Mouse (Mus musculus): ENCODE measurements around the gene Cmtr2. TPM values are rescaled to one million over a fixed set of nuclear protein-coding genes. Genes with fewer than 3 reads are reported as not detected.
A peak's percentile ranks its signal among the peaks of the same experiment; 100 is the strongest.

Cmtr2 gene
- polyA plus RNA-seq, 1 experiment from 2014 or later = 7.7 TPM

DNA sequence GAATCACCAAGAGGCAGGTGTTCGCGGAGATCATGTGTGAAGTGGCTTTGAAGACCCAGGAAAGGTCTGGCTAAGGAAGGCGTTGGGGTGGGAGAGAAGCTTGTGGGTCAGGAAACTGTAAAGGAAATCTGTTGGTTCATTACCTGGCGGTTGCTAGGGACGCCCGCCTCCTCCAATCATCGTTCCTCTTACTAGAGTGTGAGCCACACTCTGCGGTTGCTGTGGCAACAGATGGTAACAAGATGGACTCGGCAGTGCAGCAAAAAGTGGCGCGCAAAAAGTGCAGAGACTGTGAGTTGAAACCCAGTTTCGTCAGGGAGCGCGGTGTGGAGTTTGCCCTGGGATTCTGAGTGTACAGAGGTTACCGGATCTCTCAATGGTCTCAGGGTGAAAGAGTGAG lies 51.3 kb downstream of the Cmtr2 start, which contains the start of gene Hydin:
Hydin (plus strand) TSS at position 237 of the 400 bp plus-strand sequence.
- H3K9me3 ChIP-seq = no peaks in the 10 kb centered on the region
- H3K36me3 ChIP-seq = no peaks in the 10 kb centered on the region
- ATAC-seq (ENCODE audit: insufficient number of reproducible peaks, insufficient read depth, low FRiP score, low TSS enrichment, low read depth) = peak; percentile 89
- H3K27ac ChIP-seq = no peak within 1 kb of the TSS
- under 1% methylated on average over 15 of the region's 15 CpGs for WGBS
- no peaks in the 10 kb centered on the region; the same call in 1 of the 2 replicates for H3K27me3 ChIP-seq
- H3K9ac ChIP-seq = peak within 1 kb of the TSS; percentile 65
- H3K4me3 ChIP-seq = peak within 1 kb of the TSS; percentile 46
- peak within 1 kb of the TSS; percentile 74 for H3K4me2 ChIP-seq
- peaks cover 13% of the 10 kb centered on the region for H3K4me1 ChIP-seq

DNA sequence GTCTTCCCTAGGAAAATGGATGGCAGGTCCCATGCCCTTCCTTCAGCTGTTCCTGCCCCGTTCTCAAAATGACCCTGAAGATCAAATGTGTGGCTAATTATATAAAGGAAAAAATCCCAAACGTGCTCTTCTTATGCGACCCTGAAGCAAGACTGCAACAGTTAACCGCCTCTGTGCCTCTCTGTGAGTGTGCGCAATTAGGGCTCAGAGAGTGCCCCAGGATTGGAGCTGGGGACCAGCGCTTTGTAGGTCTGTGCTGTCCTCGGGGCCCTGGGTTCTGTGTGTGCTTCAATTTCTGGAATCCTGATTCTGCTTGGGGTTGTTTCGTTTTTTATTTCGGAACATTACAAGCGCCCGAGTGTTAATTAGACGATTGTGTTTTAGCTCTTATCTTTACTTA lies 51.8 kb downstream of the Cmtr2 start:
- no peaks in the 10 kb centered on the region for H3K36me3 ChIP-seq
- H3K4me3 ChIP-seq = peak overlapping the region; percentile 46
- no peak overlapping the region for H3K27ac ChIP-seq
- H3K27me3 ChIP-seq = no peaks in the 10 kb centered on the region; the same call in 1 of the 2 replicates
- H3K4me2 ChIP-seq = peak overlapping the region; percentile 74
- peak overlapping the region; percentile 65 for H3K9ac ChIP-seq
- WGBS = 9% methylated on average over 12 of the region's 12 CpGs
- H3K9me3 ChIP-seq = no peaks in the 10 kb centered on the region
- H3K4me1 ChIP-seq = peaks cover 13% of the 10 kb centered on the region
- ATAC-seq (ENCODE audit: insufficient number of reproducible peaks, insufficient read depth, low FRiP score, low TSS enrichment, low read depth) = no peak

DNA sequence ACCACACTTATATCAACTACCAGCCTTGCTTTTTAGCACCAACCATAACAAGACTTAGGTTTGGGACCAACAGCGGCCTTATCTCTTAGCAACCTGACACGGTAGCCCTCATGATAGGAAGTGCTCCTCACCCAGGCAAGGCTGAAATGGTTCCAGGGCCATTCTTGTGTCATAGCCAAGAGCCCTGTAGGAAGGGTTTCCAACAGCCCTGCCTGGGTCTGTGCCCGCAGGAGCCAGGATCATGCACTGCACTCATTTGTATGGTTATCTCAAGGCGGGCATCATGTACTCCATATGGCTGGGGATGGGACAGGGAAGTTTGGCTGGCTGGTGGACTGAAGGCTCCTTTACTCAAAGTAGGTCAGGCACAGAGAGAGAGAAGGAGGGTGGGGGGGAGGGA lies 55.2 kb downstream of the Cmtr2 start:
- no peaks in the 10 kb centered on the region; the same call in 1 of the 2 replicates for H3K27me3 ChIP-seq
- H3K4me3 ChIP-seq = no peak overlapping the region
- no peak overlapping the region for H3K4me2 ChIP-seq
- no peak overlapping the region for H3K27ac ChIP-seq
- H3K9ac ChIP-seq = no peak overlapping the region
- H3K36me3 ChIP-seq = no peaks in the 10 kb centered on the region
- H3K4me1 ChIP-seq = peaks cover 18% of the 10 kb centered on the region
- H3K9me3 ChIP-seq = no peaks in the 10 kb centered on the region
- no peak for ATAC-seq (ENCODE audit: insufficient number of reproducible peaks, insufficient read depth, low FRiP score, low TSS enrichment, low read depth)
- WGBS = 84% methylated on average over 4 of the region's 4 CpGs

DNA sequence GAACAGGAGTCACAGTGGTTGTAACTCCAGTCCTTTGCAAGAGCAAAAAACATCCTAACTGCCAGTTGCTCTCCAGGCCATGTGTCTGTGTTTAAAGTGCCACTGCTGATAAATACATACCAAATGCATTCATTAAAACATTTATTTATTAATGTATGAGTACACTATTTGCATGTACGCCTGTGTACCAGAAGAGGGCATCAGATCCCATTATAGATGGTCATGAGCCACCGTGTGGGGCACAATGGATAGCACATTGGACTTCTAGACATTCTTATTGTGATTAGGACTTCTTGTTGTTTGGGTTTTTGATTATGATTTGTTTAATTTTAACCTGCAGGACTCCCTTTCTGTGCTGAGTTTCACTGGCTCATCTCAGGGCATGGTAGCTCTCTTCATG lies 57.9 kb downstream of the Cmtr2 start:
- no peaks in the 10 kb centered on the region for H3K36me3 ChIP-seq
- WGBS = 69% methylated on average over 2 of the region's 2 CpGs
- ATAC-seq (ENCODE audit: insufficient number of reproducible peaks, insufficient read depth, low FRiP score, low TSS enrichment, low read depth) = no peak
- H3K4me3 ChIP-seq = no peak overlapping the region
- no peaks in the 10 kb centered on the region for H3K9me3 ChIP-seq
- no peak overlapping the region for H3K27ac ChIP-seq
- no peaks in the 10 kb centered on the region for H3K27me3 ChIP-seq
- no peak overlapping the region for H3K4me2 ChIP-seq
- H3K4me1 ChIP-seq = peaks cover 11% of the 10 kb centered on the region
- H3K9ac ChIP-seq = no peak overlapping the region

Other genes with a start within 250 kb of the Cmtr2 start
- gene Tat, start 225.2 kb upstream of the Cmtr2 start, polyA plus RNA-seq (2015; fragmentation: Nextera tagmentation; extraction: Ambion mirVana) = not detected in 2 replicates
- not detected in 2 replicates for gene Chst4, start 175.9 kb upstream of the Cmtr2 start, polyA plus RNA-seq (2015; fragmentation: Nextera tagmentation; extraction: Ambion mirVana)
- gene Zfp612, start 135.9 kb upstream of the Cmtr2 start, polyA plus RNA-seq (2015; fragmentation: Nextera tagmentation; extraction: Ambion mirVana) = 10.8 and 11.7 TPM in 2 replicates
- not detected in 2 replicates for gene Gm21964, start 114.5 kb upstream of the Cmtr2 start, polyA plus RNA-seq (2015; fragmentation: Nextera tagmentation; extraction: Ambion mirVana)
- gene Gm17720, start 112.9 kb upstream of the Cmtr2 start, polyA plus RNA-seq (2015; fragmentation: Nextera tagmentation; extraction: Ambion mirVana) = not detected in 2 replicates
- 3.8 and 10.4 TPM in 2 replicates for gene Calb2, start 47.5 kb upstream of the Cmtr2 start, polyA plus RNA-seq (2015; fragmentation: Nextera tagmentation; extraction: Ambion mirVana)
- 0.08 and 0.12 TPM in 2 replicates for gene Hydin, start 51.3 kb downstream of the Cmtr2 start, polyA plus RNA-seq (2015; fragmentation: Nextera tagmentation; extraction: Ambion mirVana)

Measured in embryonic facial prominence, embryonic 13.5 days (tissue).